Mouse (Mus musculus): ENCODE measurements at regions not wholly inside any gene's neighbourhood (a gene's known extent, or its start where the extent isn't known, plus 50 kb on each side); places are given as distances from the start of the nearest gene placed in this dataset.

DNA sequence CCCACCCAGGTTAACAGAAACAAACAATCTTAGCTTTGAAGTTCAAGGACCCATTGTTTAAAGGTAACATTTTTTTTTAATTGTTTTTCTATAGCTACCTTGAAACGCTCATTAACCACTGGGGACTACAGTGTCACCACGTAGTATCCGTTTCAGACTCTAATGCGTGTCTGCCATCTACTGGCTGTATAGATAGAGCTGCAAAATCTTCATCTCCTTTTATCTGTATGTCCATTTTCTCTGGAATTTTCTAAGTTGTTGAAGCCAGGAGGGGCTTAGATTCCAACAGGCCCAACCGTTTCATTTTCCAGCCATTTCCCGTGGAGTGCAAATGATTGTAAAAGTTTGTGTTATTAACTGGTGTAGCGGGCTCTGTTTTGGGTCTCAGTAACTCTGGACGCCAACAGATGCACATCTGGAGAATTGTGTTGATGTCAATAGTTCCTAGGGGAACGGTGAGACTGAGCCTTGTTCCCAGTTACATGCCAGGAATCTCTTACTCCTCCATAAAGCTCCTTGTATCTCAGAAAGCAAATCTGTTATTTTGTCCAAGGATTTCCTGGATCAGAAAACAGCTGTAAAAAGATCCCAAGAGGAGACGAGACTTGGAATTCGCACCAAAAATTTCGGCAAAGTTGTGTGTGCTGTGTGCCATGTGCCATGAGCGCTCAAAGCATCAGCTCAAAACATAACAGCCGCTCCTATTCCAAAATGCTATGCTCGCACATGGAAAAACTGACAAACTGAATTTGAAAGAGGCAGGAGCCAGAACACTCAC lies 158.8 kb upstream of the Phyhipl start:
- peak in 1 of 2 experiments; percentile 22 for DNase-seq (ENCODE audit: low spot score in 2 of 2)

DNA sequence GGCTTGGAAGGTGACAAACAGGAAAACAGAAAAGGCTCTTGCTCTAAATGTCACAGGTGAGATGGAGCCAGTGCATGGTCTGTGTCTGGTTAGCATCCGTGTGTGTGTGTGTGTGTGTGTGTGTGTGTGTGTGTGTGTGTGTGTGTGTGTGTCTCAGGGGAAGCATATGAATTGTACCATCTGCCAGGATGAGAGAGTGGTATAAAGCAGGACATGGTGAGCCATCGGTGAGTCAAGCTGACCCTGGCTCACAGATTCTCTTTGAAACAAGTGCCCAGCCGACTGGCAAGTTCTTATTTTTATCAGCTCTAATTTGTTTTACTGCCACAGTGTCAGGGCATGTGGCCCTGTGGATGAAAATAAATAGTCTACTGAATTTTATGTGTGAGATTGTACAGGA lies 153.6 kb upstream of the Phyhipl start:
- no peak for DNase-seq (ENCODE audit: low spot score in 2 of 2)

GRCm38 (mm10) chr10:70806786-70807385 lies 151.1 kb upstream of the Phyhipl start:
- peak in 1 of 2 experiments; percentile 29 for DNase-seq (ENCODE audit: low spot score in 2 of 2)

DNA sequence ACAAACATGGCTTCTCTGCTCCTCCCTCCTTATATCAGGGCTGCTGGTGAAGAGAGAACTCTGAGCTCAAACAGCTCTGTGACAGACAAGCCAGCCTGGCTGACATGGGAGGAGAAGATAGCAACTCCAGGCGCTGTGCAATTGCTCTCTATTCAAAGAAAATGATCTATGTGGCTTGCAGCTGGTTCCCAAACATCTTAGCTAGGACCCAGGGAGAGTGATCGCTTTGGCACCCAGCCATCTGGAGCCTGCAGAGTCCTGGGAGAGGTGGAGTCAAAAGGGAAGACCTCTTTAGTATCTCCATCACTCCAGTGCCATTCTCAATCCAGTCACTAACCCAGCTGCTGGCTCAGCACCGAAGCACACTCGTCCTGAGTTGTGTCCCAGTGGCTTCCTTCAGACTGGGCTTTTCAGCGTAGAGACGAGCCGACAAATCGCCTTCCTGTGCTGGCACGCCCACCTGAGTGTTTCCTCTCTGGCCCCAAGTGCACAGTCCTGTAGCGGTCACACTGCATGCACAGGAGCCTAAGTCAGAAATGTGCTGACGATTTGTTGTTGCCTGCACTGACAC lies 145.1 kb upstream of the Phyhipl start:
- DNase-seq (ENCODE audit: low spot score in 2 of 2): peak; percentile 18 to 19

DNA sequence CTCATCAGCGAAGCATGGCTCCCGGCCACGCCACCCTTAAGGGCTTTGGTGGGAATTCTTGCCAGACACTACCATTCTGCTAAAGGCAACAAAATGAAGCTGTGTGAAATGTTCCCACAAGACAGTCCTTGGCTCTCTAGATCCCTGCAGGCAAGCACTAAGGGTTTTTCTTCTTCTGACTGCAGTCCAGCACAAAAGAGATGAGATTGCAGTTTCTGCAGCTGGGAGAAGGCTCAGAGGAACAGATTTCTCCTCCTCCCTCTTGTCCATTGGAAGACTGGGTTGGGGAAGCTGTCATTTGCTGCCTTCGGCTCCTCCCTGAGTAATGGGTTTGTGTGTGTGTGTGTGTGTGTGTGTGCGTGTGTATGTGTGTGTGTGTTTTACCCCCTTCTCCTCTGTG lies 144.1 kb upstream of the Phyhipl start:
- DNase-seq (ENCODE audit: low spot score in 2 of 2): peak in 1 of 2 experiments; percentile 19

DNA sequence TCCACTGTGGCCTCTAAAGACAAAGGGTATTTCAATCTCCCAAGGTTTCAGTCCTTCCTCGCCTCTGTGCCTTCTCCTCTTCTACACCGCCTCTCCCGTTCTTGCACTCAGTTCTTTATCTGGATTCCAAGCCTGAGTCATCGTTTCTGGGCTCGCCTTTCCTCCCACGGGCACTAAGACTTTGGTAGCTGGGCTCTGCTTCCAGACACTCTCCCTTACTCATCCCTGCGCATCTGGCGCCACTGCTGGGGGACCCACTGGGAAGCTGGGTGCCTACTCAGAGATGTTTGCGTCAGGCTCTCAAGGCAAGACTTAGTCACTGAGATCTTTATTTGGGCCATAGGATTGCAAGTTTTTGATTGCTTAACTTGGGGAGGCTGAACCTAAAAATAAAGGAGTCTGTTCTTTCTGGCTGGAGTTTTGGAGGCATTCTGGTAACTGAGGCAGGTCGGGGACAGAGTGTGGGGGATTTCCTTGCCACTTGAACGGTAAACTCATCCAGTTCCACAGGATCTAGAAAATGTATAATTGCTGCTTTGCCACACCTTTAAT lies 143.5 kb upstream of the Phyhipl start:
- DNase-seq (ENCODE audit: low spot score in 2 of 2): peak; percentile 50 to 75

DNA sequence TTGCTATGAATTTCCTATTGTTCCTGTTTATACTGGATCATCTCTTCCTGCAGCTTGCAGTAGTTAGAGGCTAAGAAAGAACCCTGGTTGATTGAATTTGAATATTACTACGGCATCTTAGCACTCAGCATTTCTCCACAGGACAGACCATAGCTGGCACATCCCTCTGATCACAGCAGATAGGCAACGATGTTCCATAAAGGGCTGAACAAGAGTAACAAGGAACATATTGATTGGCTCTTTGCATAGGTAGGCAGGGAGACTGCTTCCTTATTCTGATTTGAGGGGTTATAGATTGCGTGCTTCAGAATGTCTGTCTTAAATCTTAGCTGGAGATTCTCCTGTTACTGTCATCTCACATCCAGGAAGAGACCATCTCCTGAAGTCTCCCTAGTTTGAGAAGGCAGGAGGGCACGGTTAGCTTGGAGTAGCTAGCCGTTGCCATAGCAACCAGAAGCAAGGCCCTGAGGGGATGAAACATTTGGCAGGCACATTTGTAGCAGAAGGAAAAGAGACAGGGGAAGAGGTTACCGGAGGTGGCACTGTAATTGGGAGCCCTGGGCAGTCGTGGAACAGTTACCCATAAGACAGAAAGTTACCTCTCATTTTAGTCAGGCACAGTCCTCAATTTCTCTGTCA lies 133.2 kb upstream of the Phyhipl start:
- peak in 1 of 2 experiments; percentile 34 for DNase-seq (ENCODE audit: low spot score in 2 of 2)

GRCm38 (mm10) chr10:70781036-70781435 lies 125.3 kb upstream of the Phyhipl start:
- no peak for DNase-seq (ENCODE audit: low spot score in 2 of 2)

DNA sequence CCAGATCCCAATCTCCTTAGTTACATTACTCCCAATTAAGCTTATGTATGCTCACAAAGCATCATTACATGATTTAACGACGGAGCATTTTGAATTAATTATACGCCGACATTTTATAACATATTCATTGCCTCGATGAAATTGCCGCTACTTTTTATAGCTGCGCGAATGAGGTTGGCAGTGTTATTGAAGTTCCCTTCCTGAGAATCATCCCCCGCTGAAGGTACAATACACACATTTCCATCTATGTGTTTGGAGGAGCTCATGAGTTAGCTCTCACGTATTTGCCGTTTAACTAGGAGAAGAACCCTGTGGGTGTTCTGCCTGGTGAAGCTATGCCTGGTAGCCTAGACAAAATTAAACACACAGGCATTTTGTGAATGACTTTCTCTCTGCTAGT lies 122.8 kb upstream of the Phyhipl start:
- no peak for DNase-seq (ENCODE audit: low spot score in 2 of 2)

DNA sequence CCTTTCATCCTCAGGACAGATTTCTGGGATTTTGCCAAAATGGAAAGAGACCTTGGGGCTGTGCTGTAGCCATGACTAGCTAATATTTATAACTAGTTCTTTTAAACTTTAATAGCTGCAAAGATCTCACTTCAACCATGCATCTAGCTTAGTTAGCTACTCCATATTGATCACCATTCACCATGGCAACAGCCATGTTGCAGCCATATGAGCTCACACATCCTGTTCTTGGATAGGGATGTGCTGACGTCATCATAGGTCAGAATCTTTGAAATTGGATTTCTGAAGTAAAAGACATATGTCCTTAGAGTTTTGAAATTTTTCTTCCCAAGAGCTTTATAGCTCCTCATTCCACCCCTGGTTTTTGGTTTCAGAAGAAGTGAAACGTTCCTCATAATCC lies 118.8 kb upstream of the Phyhipl start:
- no peak for DNase-seq (ENCODE audit: low spot score in 2 of 2)

GRCm38 (mm10) chr10:70774159-70774558 lies 118.4 kb upstream of the Phyhipl start:
- DNase-seq (ENCODE audit: low spot score in 2 of 2): no peak

DNA sequence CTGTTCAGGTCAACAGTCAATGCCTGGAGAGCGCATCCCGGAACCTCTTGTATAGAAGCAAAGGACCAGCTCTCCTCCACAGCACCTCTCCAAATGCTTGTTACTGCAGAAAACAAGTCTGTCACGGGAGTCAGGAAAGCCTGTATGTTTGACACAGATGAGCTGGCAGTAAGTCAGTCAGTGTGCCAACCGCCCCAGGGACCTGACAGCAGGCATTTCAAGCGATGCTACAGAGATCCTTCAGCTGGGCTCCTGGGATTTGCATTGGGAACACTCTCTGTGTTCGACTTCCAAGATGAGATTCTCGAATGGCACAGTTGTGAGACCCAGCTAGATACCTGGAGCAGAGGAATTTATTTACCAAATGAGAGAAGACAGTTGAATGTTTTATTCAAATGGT lies 111.7 kb upstream of the Phyhipl start:
- DNase-seq (ENCODE audit: low spot score in 2 of 2): no peak

DNA sequence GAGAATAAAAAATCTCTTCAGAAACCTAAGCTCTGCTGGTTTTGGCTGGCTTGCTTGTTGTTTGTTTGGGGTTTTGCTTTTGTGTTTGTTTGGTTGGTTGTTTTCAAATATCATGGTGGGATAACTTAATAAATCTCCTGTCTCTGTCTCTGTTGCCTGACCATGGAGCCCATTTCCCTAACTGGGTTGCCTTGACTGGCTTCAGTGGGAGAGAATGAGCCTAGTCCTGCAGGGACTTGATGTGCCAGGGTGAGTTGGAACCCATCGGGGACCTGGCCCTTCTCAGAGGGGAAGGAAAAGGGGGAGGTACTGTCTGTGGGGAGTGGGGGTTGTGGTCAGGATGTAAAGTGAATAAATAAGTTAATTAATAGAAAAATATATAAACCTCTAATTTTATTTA lies 111.1 kb upstream of the Phyhipl start:
- DNase-seq (ENCODE audit: low spot score in 2 of 2): no peak

GRCm38 (mm10) chr10:70766450-70766849 lies 110.7 kb upstream of the Phyhipl start:
- DNase-seq (ENCODE audit: low spot score in 2 of 2): no peak

DNA sequence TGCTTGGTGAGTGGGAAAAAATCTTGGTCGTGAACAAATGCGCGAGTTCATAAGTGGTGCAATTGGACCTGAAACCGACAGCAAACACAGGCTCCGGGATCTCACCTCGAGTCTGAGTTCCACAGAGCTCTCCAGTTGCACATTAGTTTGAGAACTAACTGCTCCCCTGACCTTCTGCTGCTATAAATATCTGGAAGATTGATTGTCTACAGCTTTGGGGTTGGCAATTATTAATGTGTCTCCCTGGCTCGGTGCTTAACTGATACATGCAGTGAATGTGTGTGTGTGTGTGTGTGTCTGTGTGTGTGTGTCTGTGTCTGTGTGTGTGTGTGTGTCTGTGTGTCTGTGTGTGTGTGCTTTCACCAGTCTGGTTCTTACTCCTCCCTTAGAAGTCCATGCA lies 107.4 kb upstream of the Phyhipl start:
- no peak for DNase-seq (ENCODE audit: low spot score in 2 of 2)

DNA sequence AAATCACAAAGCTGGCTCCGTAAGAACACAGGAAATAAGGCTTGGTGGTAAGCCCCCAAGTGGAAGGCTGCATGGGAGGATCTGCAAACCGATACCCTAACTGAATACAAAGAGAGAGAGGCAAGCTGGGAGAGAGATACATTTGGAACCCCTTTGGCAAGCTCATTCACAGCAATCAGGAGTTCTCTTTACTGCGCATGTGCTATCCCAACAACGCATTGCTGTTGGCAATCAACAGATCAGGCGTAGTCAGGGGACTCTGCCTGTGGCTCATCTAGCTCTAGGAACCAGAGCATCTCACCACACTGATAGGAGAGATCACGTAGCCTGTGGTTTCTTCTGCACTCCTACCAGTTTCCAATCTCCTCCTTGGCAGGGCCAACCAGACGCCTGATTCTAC lies 103.9 kb upstream of the Phyhipl start:
- DNase-seq (ENCODE audit: low spot score in 2 of 2): no peak

- no peak for DNase-seq (ENCODE audit: low spot score in 2 of 2)
Observed at GRCm38 (mm10) chr10:70751771-70752170, 96.0 kb upstream of the Phyhipl start.

GRCm38 (mm10) chr10:70750356-70751145 lies 94.8 kb upstream of the Phyhipl start:
- no peak for DNase-seq (ENCODE audit: low spot score in 2 of 2)

GRCm38 (mm10) chr10:70746612-70747011 lies 90.8 kb upstream of the Phyhipl start:
- no peak for DNase-seq (ENCODE audit: low spot score in 2 of 2)

DNA sequence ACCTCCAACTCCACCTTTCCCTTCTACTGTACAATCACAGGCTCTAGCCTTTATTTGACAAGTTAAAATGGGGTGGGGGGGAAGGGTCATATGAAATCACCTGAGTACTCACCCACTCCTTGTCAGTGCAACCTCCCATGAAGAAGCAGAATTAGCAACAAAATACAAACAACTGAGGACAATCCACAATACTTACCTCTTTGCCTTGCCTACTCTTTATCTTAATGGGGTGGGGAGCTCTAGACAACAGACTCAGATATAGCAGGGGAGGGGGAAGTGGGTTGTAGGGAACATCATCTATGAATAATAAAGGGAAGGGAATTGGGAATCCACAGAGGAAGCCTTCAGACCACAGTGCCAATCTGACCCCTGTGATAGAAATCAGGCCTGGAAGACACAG lies 86.1 kb upstream of the Phyhipl start:
- DNase-seq (ENCODE audit: low spot score in 2 of 2): no peak

- DNase-seq (ENCODE audit: low spot score in 2 of 2): no peak
Observed at GRCm38 (mm10) chr10:70740095-70740494, 84.3 kb upstream of the Phyhipl start.

All from frontal cortex, postnatal 10 days (tissue).